Mouse (Mus musculus) lung, adult 2 months (tissue): Measurements from ENCODE around the gene Ppp3ca. TPM values are rescaled to one million over a fixed set of nuclear protein-coding genes. Genes with fewer than 3 reads are reported as not detected.

Experiments
- DNase-seq: peaks from one replicate; pipeline ENCODE4 v3.0.0; 2022
- H3K4me1 ChIP-seq: fragments of 200-500 bp; 2 replicates; pipeline ENCODE4 v1.6.1; 2011; ENCODE audit warnings: low read length; ENCODE audit not compliant: control insufficient read depth, insufficient read depth
- H3K4me3 ChIP-seq: fragments of 200-500 bp; replicated peaks from 2 replicates; pipeline ENCODE3; 2011; ENCODE audit warnings: low read depth, mild to moderate bottlenecking, control low read depth, low read length; ENCODE audit errors: extremely low read depth
- CTCF ChIP-seq: fragments of 200-500 bp; IDR thresholded peaks from 2 replicates; pipeline ENCODE4 v1.5.1; 2011; ENCODE audit warnings: mild to moderate bottlenecking, low read length, control low read depth; ENCODE audit not compliant: insufficient read depth
- POLR2A ChIP-seq: fragments of 200-500 bp; IDR thresholded peaks from 2 replicates; pipeline ENCODE4 v1.6.1; 2011; ENCODE audit warnings: low read depth, mild to moderate bottlenecking, control low read depth, low read length, borderline replicate concordance; ENCODE audit errors: extremely low read depth
- WGBS: fragments of 180-500 bp; shearing (Covaris S2); methylation state at CpG from one replicate; pipeline ENCODE4 v1.1.7; 2018; 5-methylcytosine and 5-hydroxymethylcytosine counted together
- polyA plus RNA-seq: library from polyadenylated mRNA; depleted of rRNA; stranded (reverse); fragments of >200 nt; gene quantifications from 2 replicates; pipeline ENCODE4 v1.2.3, GENCODE M21; 2012

The Ppp3ca gene
- polyA plus RNA-seq, 1 experiment: 37.2 TPM

GRCm38 (mm10) chr3:136818997-136819396, 149.1 kb downstream of the Ppp3ca start:
- peaks cover 2% of the 10 kb centered on the region; the same call in 1 of the 2 replicates for H3K4me1 ChIP-seq
- no peak for TF ChIP-seq CTCF
- no peak for TF ChIP-seq POLR2A

GRCm38 (mm10) chr3:136821039-136821438, 151.1 kb downstream of the Ppp3ca start:
- no peak for DNase-seq
- peaks cover 2% of the 10 kb centered on the region; the same call in 1 of the 2 replicates for H3K4me1 ChIP-seq
- H3K4me3 ChIP-seq: no peak overlapping the region
- 62% methylated on average over 3 of the region's 3 CpGs for WGBS
- TF ChIP-seq POLR2A: no peak
- no peak for TF ChIP-seq CTCF

More at GRCm38 (mm10) chr3:136818997-136819396, 149.1 kb downstream of the Ppp3ca start:
- WGBS: 42% methylated on average over 5 of the region's 5 CpGs
- no peak overlapping the region for H3K4me3 ChIP-seq
- DNase-seq: no peak

GRCm38 (mm10) chr3:136821993-136822392, 152.1 kb downstream of the Ppp3ca start:
- no peak for TF ChIP-seq POLR2A
- no peak for TF ChIP-seq CTCF
- 60% methylated on average over 2 of the region's 2 CpGs for WGBS
- no peak for DNase-seq
- Histone ChIP-seq H3K4me3 (no peak overlapping the region), H3K4me1 (peaks cover 2% of the 10 kb centered on the region)

GRCm38 (mm10) chr3:136822431-136822830, 152.5 kb downstream of the Ppp3ca start:
- H3K4me3 ChIP-seq: no peak overlapping the region
- H3K4me1 ChIP-seq: peaks cover 2% of the 10 kb centered on the region
- 81% methylated on average over 2 of the region's 2 CpGs for WGBS
- no peak for DNase-seq
- TF ChIP-seq POLR2A (no peak), CTCF (no peak)

- WGBS: 60% methylated on average over 2 of the region's 2 CpGs
- no peak overlapping the region for H3K4me3 ChIP-seq
- no peak for DNase-seq
- H3K4me1 ChIP-seq: peaks cover under 1% of the 10 kb centered on the region
- TF ChIP-seq POLR2A (no peak), CTCF (no peak)
Observed at GRCm38 (mm10) chr3:136828451-136828850, 158.5 kb downstream of the Ppp3ca start.

GRCm38 (mm10) chr3:136829109-136829508, 159.2 kb downstream of the Ppp3ca start:
- whole genome bisulfite sequencing: 97% methylated on average over 5 of the region's 5 CpGs
- Histone ChIP-seq H3K4me1 (peaks cover 7% of the 10 kb centered on the region), H3K4me3 (no peak overlapping the region)
- no peak for TF ChIP-seq POLR2A
- no peak for TF ChIP-seq CTCF
- DNase-seq: no peak

GRCm38 (mm10) chr3:136830687-136831220, 160.8 kb downstream of the Ppp3ca start:
- no peak for DNase-seq
- peaks cover 12% of the 10 kb centered on the region for H3K4me1 ChIP-seq
- 76% methylated on average over 12 of the region's 12 CpGs for WGBS
- no peak overlapping the region for H3K4me3 ChIP-seq
- TF ChIP-seq POLR2A: no peak
- TF ChIP-seq CTCF: no peak

GRCm38 (mm10) chr3:136833003-136833745, 163.2 kb downstream of the Ppp3ca start:
- 68% methylated on average over 11 of the region's 11 CpGs for WGBS
- no peak for DNase-seq
- peaks cover 24% of the 10 kb centered on the region for H3K4me1 ChIP-seq
- H3K4me3 ChIP-seq: no peak overlapping the region
- TF ChIP-seq POLR2A: no peak
- no peak for TF ChIP-seq CTCF

GRCm38 (mm10) chr3:136833893-136834292, 164.0 kb downstream of the Ppp3ca start:
- TF ChIP-seq CTCF (no peak), POLR2A (no peak)
- Histone ChIP-seq H3K4me3 (no peak overlapping the region), H3K4me1 (peaks cover 24% of the 10 kb centered on the region)
- 29% methylated on average over 5 of the region's 5 CpGs for WGBS
- no peak for DNase-seq

GRCm38 (mm10) chr3:136835851-136836250, 165.9 kb downstream of the Ppp3ca start:
- no peak for DNase-seq
- TF ChIP-seq CTCF: no peak
- TF ChIP-seq POLR2A: no peak
- WGBS: 63% methylated on average over 9 of the region's 9 CpGs
- peaks cover 24% of the 10 kb centered on the region for H3K4me1 ChIP-seq
- H3K4me3 ChIP-seq: no peak overlapping the region
